Mouse (Mus musculus) cerebellum, adult 11-12 months (tissue): ENCODE results near the gene Wdr60.
"Not testable (repeated sequence)": the region's sequence is repeated elsewhere in the genome, so short reads cannot be mapped to it uniquely, and the experiment has no call there.

Experiments
- DNase-seq: peaks from one replicate; pipeline ENCODE4 v3.0.0; 2022

Wdr60 gene

GRCm38 (mm10) chr12:116262555-116263341 is at the start of gene Wdr60:
TSS of gene Wdr60 (minus strand) at chr12:116263022.
- peak; percentile 88 for DNase-seq

DNA sequence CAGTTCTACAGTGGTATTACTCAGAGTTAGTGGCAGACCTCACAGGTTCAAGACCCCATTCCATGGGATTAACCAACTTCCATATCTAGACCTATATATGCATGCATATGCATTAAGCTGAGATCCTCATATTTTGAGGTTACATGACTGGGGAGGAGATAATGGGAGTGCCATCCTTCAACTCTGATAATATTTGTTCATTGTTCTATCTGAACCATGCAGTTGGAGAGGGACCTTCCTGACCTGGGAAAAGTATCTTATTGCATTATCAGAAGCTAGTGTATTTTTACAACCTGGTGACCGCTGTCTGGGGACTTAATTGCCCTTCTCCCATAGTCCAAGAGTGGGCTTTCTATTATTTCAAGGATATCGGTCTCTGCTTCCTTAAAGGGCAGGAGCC is 45.8 kb upstream of the Wdr60 start:
- DNase-seq, result no peak

- DNase-seq, result no peak
Measured at GRCm38 (mm10) chr12:116307870-116308269, 45.0 kb upstream of the Wdr60 start.

DNA sequence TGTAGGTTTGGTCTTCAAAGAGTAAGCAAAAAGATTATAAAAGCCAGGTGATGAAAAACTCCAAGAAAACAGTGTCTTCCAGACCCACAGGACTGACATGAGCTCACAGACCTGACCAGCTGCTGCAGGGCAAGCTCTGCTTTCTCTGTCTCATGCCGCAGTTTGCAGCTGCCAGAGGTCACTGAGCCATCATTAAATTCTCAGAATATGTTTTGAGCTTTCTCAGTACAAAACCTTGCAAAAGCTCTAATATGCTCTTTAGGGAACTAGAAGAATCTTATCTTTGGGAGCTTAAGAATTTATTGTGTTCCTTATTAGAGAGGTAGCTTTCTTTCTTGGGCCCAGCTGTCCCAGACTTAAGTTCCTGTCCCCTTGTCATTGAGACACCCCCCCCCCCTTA is 43.2 kb upstream of the Wdr60 start:
- DNase-seq, result no peak

- no peak for DNase-seq
Measured at GRCm38 (mm10) chr12:116302181-116302580, 39.4 kb upstream of the Wdr60 start.

- DNase-seq, result no peak
Measured at GRCm38 (mm10) chr12:116299906-116300305, 37.1 kb upstream of the Wdr60 start.

DNA sequence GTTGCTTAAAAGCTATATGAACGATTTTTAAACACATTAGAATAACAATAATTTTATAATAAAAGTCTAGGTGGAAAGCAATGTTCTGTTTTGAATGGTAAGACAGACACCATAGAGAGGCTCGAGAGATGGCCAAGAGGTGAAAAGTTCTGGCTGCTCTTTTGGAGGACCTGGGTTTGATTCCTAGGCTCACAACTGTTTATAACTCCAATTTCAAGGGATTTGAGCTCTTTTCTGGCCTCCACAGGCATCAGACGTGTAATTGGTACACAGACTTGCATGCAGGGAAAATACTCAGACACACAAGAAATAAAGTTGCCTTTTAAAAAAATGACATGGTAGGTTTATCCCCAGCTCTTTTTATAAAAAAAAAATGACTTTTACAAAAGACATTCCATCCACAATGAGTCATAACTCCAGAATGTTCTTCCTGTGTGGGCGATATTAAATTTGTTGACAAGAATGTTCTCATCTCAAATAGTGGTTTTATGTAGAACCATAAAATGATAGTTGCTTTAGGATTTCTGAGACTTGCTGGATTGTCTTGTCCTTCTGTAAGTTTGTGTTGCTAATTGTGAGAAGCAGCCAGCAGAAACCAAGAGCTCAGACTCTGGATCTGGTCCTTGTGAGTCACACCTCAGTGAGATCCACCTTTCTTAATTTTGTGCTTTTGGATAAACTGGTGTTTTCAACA is 30.9 kb upstream of the Wdr60 start:
- DNase-seq, result no peak

- DNase-seq, result no peak
Measured at GRCm38 (mm10) chr12:116293185-116293584, 30.4 kb upstream of the Wdr60 start.

GRCm38 (mm10) chr12:116283511-116283910 is 20.7 kb upstream of the Wdr60 start:
- no peak for DNase-seq

DNA sequence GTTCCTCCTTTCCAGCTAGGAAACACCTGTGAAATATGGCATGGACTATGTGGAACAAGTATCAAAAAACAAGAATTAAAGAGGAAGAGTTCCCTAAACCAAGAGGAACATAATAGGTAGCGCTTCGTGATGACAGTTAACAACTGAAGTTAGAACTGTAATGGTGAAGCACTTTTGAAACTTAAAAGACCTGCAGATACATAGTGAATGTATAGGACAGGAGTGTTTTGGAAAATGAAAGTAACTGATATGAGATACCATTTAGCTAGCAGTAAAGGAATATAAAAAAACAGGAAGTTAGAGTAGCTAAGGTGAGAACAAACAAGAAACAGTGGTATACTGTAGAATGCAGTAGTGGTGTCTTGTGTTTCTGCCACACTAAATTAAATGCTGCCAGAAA is 20.0 kb upstream of the Wdr60 start:
- no peak for DNase-seq

GRCm38 (mm10) chr12:116281427-116282281 is 18.8 kb upstream of the Wdr60 start:
- DNase-seq, result peak; percentile 64

DNA sequence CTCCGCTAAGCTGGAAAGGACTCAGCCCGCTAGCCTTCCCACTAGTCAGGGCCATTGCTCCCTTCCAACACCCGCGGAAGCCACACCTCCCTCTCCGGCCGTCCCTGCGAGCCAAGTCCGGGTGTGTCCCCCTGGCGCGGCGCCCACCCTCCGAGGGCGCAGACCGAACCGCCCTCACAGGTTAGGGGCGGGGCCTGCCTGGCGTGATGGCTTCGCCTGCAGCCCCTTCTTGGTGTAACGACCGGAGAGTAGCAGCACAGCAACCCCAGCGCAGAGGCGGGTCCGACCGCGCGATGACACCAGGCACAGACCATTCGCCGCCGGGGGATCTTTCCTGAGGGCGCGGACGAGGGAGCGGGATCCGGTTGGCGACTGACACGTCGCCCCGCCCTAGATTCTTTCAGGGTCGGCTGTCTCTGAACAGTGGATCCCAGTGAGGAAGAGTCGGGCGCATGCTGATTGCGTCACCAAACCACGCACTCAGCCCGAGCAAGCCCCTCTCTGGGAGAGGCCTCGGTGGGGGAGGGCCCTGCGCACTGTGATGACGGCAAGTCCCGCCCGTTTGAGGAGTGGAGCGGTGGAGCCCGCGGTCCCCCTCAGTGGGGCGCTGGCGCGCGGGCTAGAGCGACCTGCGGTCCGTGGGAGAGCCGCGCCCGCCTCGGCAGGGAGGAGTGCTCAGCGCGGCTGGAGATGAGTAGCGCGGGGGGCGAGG is 18.0 kb upstream of the Wdr60 start, which contains the start of gene Esyt2:
Gene Esyt2 (plus strand): TSS at position 544 of the 712 bp plus-strand sequence.
- peak; percentile 99 for DNase-seq

GRCm38 (mm10) chr12:116280149-116280652 is 17.4 kb upstream of the Wdr60 start:
- no peak for DNase-seq

- no peak for DNase-seq
Measured at GRCm38 (mm10) chr12:116279181-116279580, 16.4 kb upstream of the Wdr60 start.

DNA sequence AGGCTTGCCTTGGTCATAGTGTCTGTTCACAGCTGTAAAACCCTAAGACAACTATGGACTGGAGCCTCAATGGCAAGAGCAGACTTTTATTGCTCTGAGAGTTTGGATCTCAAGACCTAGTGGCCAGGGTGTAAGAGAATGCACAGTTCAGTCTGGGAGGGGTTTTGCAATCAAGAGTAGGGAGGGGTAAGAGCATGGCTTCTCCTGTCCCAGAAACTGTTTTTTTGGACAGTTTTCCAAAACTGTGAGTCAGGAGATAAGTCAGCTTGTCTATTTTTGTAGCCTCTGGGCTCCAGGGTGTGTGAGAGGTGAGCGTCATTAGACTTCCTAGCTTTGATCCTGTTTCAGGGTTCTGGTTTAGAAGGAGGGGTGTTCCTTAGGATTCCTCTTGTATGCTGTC is 15.7 kb upstream of the Wdr60 start:
- DNase-seq, result no peak

GRCm38 (mm10) chr12:116276961-116277360 is 14.1 kb upstream of the Wdr60 start:
- no peak for DNase-seq

DNA sequence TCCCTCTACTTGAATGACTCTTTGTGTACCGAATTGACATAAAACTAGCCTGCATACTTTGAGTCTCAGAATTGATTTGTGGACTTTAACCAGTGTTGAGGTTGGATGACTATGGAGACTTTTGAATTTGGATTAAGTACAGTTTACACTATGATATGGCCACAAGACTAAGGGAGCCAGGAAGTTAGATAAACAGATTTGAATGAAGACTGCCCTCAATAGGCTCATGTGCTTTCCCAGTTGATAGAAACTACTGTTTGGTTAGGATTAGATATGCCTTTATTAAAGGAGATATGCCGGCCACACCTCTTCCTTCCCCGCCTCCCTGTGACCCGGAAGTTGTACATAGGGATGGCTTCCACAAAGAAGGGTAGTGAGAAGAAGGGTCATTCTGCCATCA is 12.8 kb upstream of the Wdr60 start:
- no peak for DNase-seq

DNA sequence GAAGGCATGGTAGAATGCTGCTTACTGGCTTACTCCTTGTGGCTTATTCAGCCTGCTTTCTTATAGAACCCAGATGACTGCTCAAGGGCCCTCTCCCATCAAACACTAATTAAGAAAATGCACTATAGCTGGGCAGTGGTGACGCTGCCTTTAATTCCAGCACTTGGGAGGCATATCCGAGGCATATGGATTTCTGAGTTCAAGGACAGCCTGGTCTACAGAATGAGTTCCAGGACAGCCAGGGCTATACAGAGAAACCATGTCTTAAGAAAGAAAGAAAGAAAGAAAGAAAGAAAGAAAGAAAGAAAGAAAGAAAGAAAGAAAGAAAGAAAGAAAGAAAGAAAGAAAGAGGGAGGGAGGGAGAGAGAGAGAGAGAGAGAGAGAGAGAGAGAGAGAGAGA is 12.3 kb upstream of the Wdr60 start, which contains the start of gene Gm11027:
Gene Gm11027 (plus strand): TSS at position 301 of the 400 bp plus-strand sequence.
- not testable (repeated sequence) for DNase-seq

DNA sequence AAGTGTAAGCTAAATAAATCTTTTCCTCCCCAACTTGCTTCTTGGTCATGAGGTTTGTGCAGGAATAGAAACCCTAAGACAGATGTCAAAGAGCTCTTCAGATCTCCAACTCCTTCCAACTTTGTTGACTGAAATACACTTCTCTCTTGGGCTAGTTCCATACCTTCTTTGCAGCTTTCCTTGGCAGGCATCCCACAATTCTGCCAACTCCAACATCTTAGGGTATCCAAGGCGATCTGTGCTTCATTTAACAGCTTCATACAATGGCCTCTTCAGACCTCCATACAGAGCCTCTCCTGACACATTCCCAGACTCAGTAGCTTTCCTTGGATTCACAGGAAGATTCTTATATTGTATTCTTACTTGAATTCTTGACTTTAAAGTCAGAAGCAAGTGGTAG is 10.9 kb upstream of the Wdr60 start:
- no peak for DNase-seq

DNA sequence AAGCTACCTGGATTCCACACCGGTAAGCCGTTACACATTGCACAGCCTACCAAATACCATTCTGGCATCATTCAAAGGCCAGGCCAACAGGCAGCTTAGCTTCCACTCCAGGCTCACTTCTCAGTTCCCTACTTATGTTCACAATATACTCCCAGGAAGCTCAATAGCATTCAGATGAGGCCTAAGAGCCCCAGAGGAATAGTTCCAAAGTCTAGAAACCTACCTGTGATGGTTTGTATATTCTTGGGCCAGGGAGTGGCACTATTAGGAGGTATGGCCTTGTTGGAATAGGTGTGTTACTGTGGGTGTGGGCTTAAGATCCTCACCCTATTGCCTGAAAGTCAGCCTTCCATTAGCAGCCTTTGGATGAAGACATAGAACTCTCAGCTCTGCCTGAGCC is 8.2 kb upstream of the Wdr60 start:
- DNase-seq, result no peak

DNA sequence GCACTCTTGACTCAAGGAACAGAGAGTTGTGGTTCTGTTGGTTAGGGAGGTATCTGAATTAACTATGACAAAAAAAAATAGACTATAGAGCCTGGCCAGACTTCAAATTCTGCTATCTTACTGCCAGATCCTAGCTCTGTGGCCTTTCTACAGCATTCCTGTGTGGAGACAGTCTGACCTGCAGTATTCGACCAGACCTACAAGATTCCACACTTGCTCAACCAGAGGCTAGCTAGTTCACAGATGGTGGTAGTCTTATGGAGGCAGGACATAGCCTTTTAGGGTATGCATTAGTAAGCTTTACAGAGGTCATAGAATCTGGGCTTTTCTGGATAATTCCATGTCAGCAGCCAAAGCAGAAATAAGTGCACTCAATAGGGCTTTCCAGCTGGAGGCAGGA is 7.7 kb upstream of the Wdr60 start:
- DNase-seq, result no peak

GRCm38 (mm10) chr12:116269450-116269849 is 6.6 kb upstream of the Wdr60 start:
- DNase-seq, result no peak
